ENCODE assay signal across 29 mouse cellular contexts in the genomic region with DNA sequence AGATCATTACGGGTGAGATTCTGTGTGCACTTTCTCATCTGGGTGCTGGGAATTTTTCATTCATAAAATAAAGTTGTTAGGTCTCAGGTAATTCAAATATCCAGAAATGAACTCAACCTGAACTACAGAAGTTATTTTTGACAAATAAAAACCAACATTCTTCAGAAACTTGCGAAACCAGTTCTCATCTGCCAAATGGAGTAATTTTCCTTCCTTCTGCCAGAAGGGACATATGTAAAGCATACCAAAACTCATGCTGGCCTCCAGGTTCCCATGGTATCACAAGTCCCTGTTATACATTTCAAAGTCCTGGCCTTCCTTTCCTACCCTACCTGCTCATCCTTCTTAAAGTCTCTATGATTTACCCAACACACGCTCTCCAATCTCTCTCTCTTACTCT. TPM values are rescaled to one million over a fixed set of nuclear protein-coding genes. Genes with fewer than 3 reads are reported as not detected.
"Had no signal": no experiment of that assay in that cellular context is flagged by ENCODE, and none has a peak within 500 bp of the region (broad histone marks: within the 10 kb centered on the region; RNA-seq: fewer than 3 reads in every experiment).

No protein-coding gene starts in this region.

- ATAC-seq: hindbrain, embryonic 16.5 days; inflammation-experienced regulatory T-cells, adult 6 months; intestine, embryonic 15.5 days; intestine, postnatal 0 days had no signal

- H3K4me3 ChIP-seq: gastrocnemius, adult 2 months; heart, embryonic 10.5 days; heart, embryonic 12.5 days; hindbrain, embryonic 10.5 days; hindbrain, embryonic 12.5 days; intestine, embryonic 15.5 days; layer of hippocampus, adult 2 months; left cerebral cortex, adult 2 months; limb, embryonic 13.5 days had no signal

- H3K27ac ChIP-seq: gastrocnemius, adult 2 months; heart, embryonic 10.5 days; hindbrain, embryonic 10.5 days; hindbrain, embryonic 12.5 days; hindbrain, embryonic 14.5 days; intestine, embryonic 15.5 days; layer of hippocampus, adult 2 months; left cerebral cortex, adult 2 months; limb, embryonic 13.5 days had no signal

- H3K4me1 ChIP-seq: heart, embryonic 10.5 days; heart, embryonic 12.5 days; hindbrain, embryonic 10.5 days; hindbrain, embryonic 12.5 days; intestine, embryonic 15.5 days; limb, embryonic 13.5 days had no signal

- H3K9ac ChIP-seq: heart, embryonic 12.5 days; hindbrain, embryonic 12.5 days; hindbrain, embryonic 14.5 days; intestine, embryonic 15.5 days; limb, embryonic 13.5 days had no signal

- H3K27me3 ChIP-seq: heart, embryonic 12.5 days; hindbrain, embryonic 12.5 days; intestine, embryonic 15.5 days; limb, embryonic 13.5 days had no signal

- DNase-seq: gastrocnemius, adult 2 months; gastrocnemius, postnatal 10 days; gastrocnemius, postnatal 25 days; heart, adult 18-20 months; heart, postnatal 10 days; heart, postnatal 4 days; kidney, adult 18-20 months; kidney, adult 8-10 months; kidney, postnatal 10 days; kidney, postnatal 25 days; kidney, postnatal 4 days; liver had no signal

- H3K4me2 ChIP-seq: heart, embryonic 12.5 days; hindbrain, embryonic 12.5 days; hindbrain, embryonic 14.5 days; intestine, embryonic 15.5 days; limb, embryonic 13.5 days had no signal

- H3K9me3 ChIP-seq: heart, embryonic 10.5 days; heart, embryonic 12.5 days; hindbrain, embryonic 10.5 days; hindbrain, embryonic 12.5 days; intestine, embryonic 15.5 days; limb, embryonic 13.5 days had no signal

- H3K36me3 ChIP-seq: heart, embryonic 10.5 days; heart, embryonic 12.5 days; hindbrain, embryonic 10.5 days; hindbrain, embryonic 12.5 days; intestine, embryonic 15.5 days; limb, embryonic 13.5 days had no signal

RNA-seq across cellular contexts. Expression of gene Rptn, which starts 10.4 kb away (rescaled TPM):
- polyA plus RNA-seq: frontal cortex, adult 2 months; heart, embryonic 10.5 days; heart, embryonic 12.5 days; heart, embryonic 14.5 days; heart, embryonic 16.5 days; hindbrain, embryonic 10.5 days; hindbrain, embryonic 12.5 days; hindbrain, embryonic 14.5 days; hindbrain, embryonic 16.5 days; inflammation-experienced regulatory T-cells, adult 6 months; intestine, embryonic 15.5 days; intestine, postnatal 0 days; kidney, embryonic 14.5 days; limb, embryonic 11.5 days; limb, embryonic 13.5 days had no signal
